Mouse (Mus musculus): ENCODE data around the gene Cenpn.

The Cenpn gene

GRCm38 (mm10) chr8:116923526-116923925 is 2.0 kb downstream of the Cenpn start:
- no peak for TF ChIP-seq CTCF (conservative IDR thresholded peaks at IDR 0.05; ENCODE audit: low read length)
- TF ChIP-seq POU5F1 (IDR thresholded peaks at IDR 0.05; ENCODE audit: borderline replicate concordance, low read length) = no peak
- no peak for TF ChIP-seq NANOG (IDR thresholded peaks at IDR 0.05; ENCODE audit: borderline replicate concordance, low read length)
- Histone ChIP-seq H3K4me1 (replicated peaks; ENCODE audit: low read depth, low read length) (peaks cover 29% of the 10 kb centered on the region), H3K4me3 (replicated peaks; ENCODE audit: low read length) (no peak overlapping the region)

GRCm38 (mm10) chr8:116927880-116928279 is 6.3 kb downstream of the Cenpn start:
- Histone ChIP-seq H3K4me1 (replicated peaks; ENCODE audit: low read depth, low read length) (peaks cover 8% of the 10 kb centered on the region), H3K9me3 (ENCODE audit: low read length) (no peaks in the 10 kb centered on the region), H3K36me3 (ENCODE audit: insufficient read depth, low read length) (peaks cover 100% of the 10 kb centered on the region), H3K27me3 (ENCODE audit: insufficient read depth, low read length) (no peaks in the 10 kb centered on the region), H3K4me3 (replicated peaks; ENCODE audit: low read length) (no peak overlapping the region)
- no peak for TF ChIP-seq NANOG (IDR thresholded peaks at IDR 0.05; ENCODE audit: borderline replicate concordance, low read length)
- peak; percentile 73 for TF ChIP-seq CTCF (conservative IDR thresholded peaks at IDR 0.05; ENCODE audit: low read length)
- no peak for TF ChIP-seq POU5F1 (IDR thresholded peaks at IDR 0.05; ENCODE audit: borderline replicate concordance, low read length)

More at GRCm38 (mm10) chr8:116923526-116923925, 2.0 kb downstream of the Cenpn start:
- no peaks in the 10 kb centered on the region for H3K27me3 ChIP-seq (ENCODE audit: insufficient read depth, low read length)
- H3K9me3 ChIP-seq (ENCODE audit: low read length) = no peaks in the 10 kb centered on the region
- H3K36me3 ChIP-seq (ENCODE audit: insufficient read depth, low read length) = peaks cover 61% of the 10 kb centered on the region

DNA sequence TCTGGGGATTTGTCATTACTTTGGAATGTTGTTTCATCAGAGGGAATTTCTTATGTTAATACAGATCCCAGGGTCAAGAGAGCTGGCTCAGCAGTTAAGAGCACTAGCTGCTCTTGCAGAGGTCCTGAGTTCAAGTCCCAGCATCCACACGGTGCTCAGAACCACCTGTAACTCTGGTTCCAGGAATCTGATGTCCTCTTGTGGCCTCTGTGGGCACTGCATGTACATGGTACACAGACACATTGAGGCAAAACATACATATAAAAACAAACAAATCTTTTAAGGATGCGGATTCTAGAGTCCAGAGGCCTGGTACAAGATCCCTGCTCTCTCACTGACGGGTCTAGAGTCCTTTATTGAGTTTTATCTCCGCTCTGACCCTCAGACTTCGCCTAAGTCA is 7.1 kb downstream of the Cenpn start:
- H3K27me3 ChIP-seq (ENCODE audit: insufficient read depth, low read length) = no peaks in the 10 kb centered on the region
- peaks cover 8% of the 10 kb centered on the region; the same call in 1 of the 2 replicates for H3K4me1 ChIP-seq (replicated peaks; ENCODE audit: low read depth, low read length)
- TF ChIP-seq NANOG (IDR thresholded peaks at IDR 0.05; ENCODE audit: borderline replicate concordance, low read length) = no peak
- peak; percentile 35 for TF ChIP-seq CTCF (conservative IDR thresholded peaks at IDR 0.05; ENCODE audit: low read length)
- no peak overlapping the region for H3K4me3 ChIP-seq (replicated peaks; ENCODE audit: low read length)
- peaks cover 100% of the 10 kb centered on the region for H3K36me3 ChIP-seq (ENCODE audit: insufficient read depth, low read length)
- H3K9me3 ChIP-seq (ENCODE audit: low read length) = no peaks in the 10 kb centered on the region

GRCm38 (mm10) chr8:116934976-116935375 is 13.4 kb downstream of the Cenpn start:
- peak overlapping the region; percentile 33 for H3K4me3 ChIP-seq (replicated peaks; ENCODE audit: low read length)
- H3K27me3 ChIP-seq (ENCODE audit: insufficient read depth, low read length) = no peaks in the 10 kb centered on the region
- peaks cover 94% of the 10 kb centered on the region for H3K36me3 ChIP-seq (ENCODE audit: insufficient read depth, low read length)
- H3K4me1 ChIP-seq (replicated peaks; ENCODE audit: low read depth, low read length) = peaks cover 30% of the 10 kb centered on the region
- no peaks in the 10 kb centered on the region for H3K9me3 ChIP-seq (ENCODE audit: low read length)
- TF ChIP-seq POU5F1 (IDR thresholded peaks at IDR 0.05; ENCODE audit: borderline replicate concordance, low read length) = no peak
- TF ChIP-seq NANOG (IDR thresholded peaks at IDR 0.05; ENCODE audit: borderline replicate concordance, low read length) = no peak
- TF ChIP-seq CTCF (conservative IDR thresholded peaks at IDR 0.05; ENCODE audit: low read length) = no peak

DNA sequence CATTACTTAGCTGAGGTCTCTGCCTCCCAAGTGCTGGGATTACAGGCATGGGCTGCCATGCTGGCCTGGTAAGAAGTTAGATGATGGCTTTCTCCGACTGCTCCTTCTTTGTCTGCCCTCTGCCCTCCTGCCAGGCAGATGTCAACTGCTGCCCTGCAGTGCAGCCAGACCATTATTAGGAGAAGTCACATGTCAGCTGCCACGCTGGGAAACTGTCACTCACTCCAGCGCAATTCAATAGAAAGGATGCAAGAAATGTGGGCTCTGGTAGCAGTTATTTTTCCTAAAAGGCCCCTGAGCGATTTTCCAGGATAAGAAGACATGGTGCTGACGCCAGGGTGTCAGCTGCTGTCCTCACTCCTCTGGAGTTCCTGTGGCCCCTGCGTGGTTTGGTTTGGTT is 14.0 kb downstream of the Cenpn start:
- Histone ChIP-seq H3K36me3 (ENCODE audit: insufficient read depth, low read length) (peaks cover 95% of the 10 kb centered on the region), H3K4me3 (replicated peaks; ENCODE audit: low read length) (no peak overlapping the region), H3K4me1 (replicated peaks; ENCODE audit: low read depth, low read length) (peaks cover 30% of the 10 kb centered on the region), H3K27me3 (ENCODE audit: insufficient read depth, low read length) (no peaks in the 10 kb centered on the region), H3K9me3 (ENCODE audit: low read length) (no peaks in the 10 kb centered on the region)
- TF ChIP-seq CTCF (conservative IDR thresholded peaks at IDR 0.05; ENCODE audit: low read length) (no peak), NANOG (IDR thresholded peaks at IDR 0.05; ENCODE audit: borderline replicate concordance, low read length) (no peak), POU5F1 (IDR thresholded peaks at IDR 0.05; ENCODE audit: borderline replicate concordance, low read length) (no peak)

DNA sequence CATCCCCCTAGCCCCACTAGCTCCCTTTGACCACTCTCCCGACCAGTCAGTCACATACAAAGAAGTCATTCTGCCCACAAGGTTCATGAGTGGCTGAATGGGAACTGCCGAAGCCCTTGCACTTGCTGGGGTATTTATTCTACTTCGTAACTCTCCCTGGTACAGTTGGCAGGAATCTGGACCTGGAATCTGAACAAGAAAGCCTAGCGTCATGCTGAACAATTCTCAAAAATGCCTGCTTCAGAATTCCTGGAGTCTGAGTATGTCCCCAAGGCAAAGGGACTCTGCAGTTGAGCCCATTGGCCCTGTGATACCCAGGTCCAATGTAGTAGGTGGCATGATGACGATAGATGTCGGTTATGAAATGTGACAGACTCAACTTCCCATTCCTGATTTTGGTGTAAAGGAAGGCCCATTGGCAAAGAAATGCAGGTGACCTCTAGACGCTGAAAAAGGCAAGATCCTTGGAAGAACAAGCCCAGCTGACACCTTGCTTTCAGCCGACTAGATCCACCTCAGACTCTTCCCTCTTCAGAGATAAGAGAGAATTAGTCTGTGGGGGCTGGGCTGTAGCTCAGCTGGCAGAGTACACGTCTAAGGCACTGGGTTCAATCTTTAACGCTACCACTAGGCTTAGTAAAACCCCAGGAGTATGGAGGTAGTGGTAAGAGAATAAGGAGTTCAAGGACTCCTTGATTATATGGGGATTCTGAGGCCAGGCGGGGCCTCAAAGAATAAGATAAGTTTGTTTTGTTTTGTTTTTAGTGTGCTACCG is 20.9 kb downstream of the Cenpn start:
- H3K9me3 ChIP-seq (ENCODE audit: low read length) = no peaks in the 10 kb centered on the region
- H3K4me1 ChIP-seq (replicated peaks; ENCODE audit: low read depth, low read length) = peaks cover 44% of the 10 kb centered on the region
- peaks cover 55% of the 10 kb centered on the region for H3K36me3 ChIP-seq (ENCODE audit: insufficient read depth, low read length)
- no peak overlapping the region for H3K4me3 ChIP-seq (replicated peaks; ENCODE audit: low read length)
- no peaks in the 10 kb centered on the region for H3K27me3 ChIP-seq (ENCODE audit: insufficient read depth, low read length)
- TF ChIP-seq CTCF (conservative IDR thresholded peaks at IDR 0.05; ENCODE audit: low read length) (no peak), POU5F1 (IDR thresholded peaks at IDR 0.05; ENCODE audit: borderline replicate concordance, low read length) (no peak), NANOG (IDR thresholded peaks at IDR 0.05; ENCODE audit: borderline replicate concordance, low read length) (no peak)

DNA sequence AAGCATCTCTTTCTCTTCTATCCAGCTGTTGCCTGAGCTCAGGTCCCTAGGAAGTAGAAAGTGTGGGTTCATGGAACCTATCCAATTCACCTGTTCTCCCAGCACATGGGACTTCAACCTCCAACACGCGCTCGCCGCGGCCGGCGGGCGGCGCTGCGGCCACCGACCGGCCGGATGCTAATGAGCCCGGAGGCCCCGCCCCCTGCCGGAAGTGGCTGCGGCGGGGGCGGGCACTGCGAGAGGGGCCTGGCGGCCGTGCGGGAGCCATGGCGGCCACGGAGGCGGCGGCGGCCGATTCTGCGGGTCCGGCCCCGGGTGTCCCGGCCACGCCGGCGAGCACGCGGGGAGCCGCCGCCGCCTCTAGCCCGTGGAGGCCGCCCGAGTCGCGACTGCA is 21.6 kb downstream of the Cenpn start, which contains the start of gene Atmin:
TSS of gene Atmin (plus strand) at position 233 of the 394 bp plus-strand sequence.
- no peaks in the 10 kb centered on the region for H3K27me3 ChIP-seq (ENCODE audit: insufficient read depth, low read length)
- H3K4me1 ChIP-seq (replicated peaks; ENCODE audit: low read depth, low read length) = peaks cover 51% of the 10 kb centered on the region
- H3K9me3 ChIP-seq (ENCODE audit: low read length) = no peaks in the 10 kb centered on the region
- no peak for TF ChIP-seq NANOG (IDR thresholded peaks at IDR 0.05; ENCODE audit: borderline replicate concordance, low read length)
- no peak for TF ChIP-seq CTCF (conservative IDR thresholded peaks at IDR 0.05; ENCODE audit: low read length)
- no peak for TF ChIP-seq POU5F1 (IDR thresholded peaks at IDR 0.05; ENCODE audit: borderline replicate concordance, low read length)
- peaks cover 48% of the 10 kb centered on the region for H3K36me3 ChIP-seq (ENCODE audit: insufficient read depth, low read length)
- H3K4me3 ChIP-seq (replicated peaks; ENCODE audit: low read length) = peak within 1 kb of the TSS; percentile 97

DNA sequence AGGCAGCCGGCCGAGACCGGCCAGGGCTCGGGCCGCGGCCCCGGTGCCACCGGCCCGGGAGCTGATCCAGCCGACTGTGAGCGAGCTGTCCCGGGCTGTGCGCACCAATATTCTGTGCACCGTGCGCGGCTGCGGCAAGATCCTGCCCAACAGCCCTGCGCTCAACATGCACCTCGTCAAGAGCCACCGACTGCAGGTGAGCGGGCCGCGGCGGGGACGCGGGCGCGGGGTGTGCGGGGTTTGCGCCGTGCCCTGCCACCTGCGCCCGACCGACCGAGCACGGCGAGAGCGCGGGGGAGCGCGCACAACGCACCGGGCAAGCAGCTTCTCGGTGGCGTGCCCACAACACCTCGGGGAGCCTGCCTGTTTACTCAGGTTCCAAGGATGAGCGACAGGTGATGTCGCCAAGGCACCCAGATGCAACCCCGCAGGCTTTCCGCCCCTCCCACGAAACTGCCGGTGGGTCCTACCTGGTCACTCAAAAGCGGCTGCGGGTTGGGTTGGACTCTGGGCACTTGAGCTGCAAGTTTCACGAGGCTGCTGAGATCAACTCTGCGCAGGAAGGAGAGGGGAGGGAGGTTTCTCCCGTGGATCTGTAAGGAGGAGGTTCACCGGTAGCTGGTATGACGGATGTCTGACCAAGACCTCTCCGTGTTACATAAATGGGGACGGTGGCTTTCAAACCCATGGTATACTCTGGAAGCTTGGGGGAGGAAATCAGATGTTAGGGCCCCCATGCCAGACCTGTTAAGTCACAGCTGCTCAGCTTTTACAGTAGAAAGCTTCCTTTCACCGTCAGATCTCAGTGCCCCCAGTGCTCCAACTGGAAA is 22.2 kb downstream of the Cenpn start:
- TF ChIP-seq POU5F1 (IDR thresholded peaks at IDR 0.05; ENCODE audit: borderline replicate concordance, low read length) = no peak
- TF ChIP-seq CTCF (conservative IDR thresholded peaks at IDR 0.05; ENCODE audit: low read length) = no peak
- no peak for TF ChIP-seq NANOG (IDR thresholded peaks at IDR 0.05; ENCODE audit: borderline replicate concordance, low read length)
- peaks cover 57% of the 10 kb centered on the region for H3K4me1 ChIP-seq (replicated peaks; ENCODE audit: low read depth, low read length)
- peak overlapping the region; percentile 97 for H3K4me3 ChIP-seq (replicated peaks; ENCODE audit: low read length)
- H3K36me3 ChIP-seq (ENCODE audit: insufficient read depth, low read length) = peaks cover 44% of the 10 kb centered on the region
- no peaks in the 10 kb centered on the region for H3K9me3 ChIP-seq (ENCODE audit: low read length)
- H3K27me3 ChIP-seq (ENCODE audit: insufficient read depth, low read length) = no peaks in the 10 kb centered on the region

Measured in E14TG2a.4 (cell line).